Mouse (Mus musculus) cerebellum, adult 8-10 months (tissue): Measurements from ENCODE around the gene Rnf113a2.
A peak's percentile ranks its signal among the peaks of the same experiment; 100 is the strongest.

Experiments used
- DNase-seq: peaks from one replicate; pipeline ENCODE4 v3.0.0; 2022

Gene Rnf113a2

GRCm38 (mm10) chr12:84408819-84409507 lies 8.0 kb upstream of the Rnf113a2 start, which contains the start of the genes Entpd5 and Bbof1:
Entpd5 (minus strand) TSS chr12:84409029.
Bbof1 (plus strand) TSS chr12:84409071.
- peak; percentile 93 for DNase-seq

DNA sequence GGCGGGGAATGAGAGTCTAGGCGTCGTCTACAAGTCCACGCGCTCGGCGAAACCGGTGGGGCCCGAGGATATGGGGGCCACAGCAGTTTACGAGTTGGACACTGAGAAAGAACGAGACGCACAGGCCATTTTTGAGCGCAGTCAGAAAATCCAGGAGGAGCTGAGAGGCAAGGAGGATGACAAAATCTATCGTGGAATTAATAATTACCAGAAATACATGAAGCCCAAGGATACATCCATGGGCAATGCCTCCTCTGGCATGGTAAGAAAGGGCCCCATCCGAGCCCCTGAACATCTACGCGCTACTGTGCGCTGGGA lies 568 bp downstream of the Rnf113a2 start:
- no peak for DNase-seq

GRCm38 (mm10) chr12:84423990-84424389 lies 7.0 kb downstream of the Rnf113a2 start:
- DNase-seq: no peak

DNA sequence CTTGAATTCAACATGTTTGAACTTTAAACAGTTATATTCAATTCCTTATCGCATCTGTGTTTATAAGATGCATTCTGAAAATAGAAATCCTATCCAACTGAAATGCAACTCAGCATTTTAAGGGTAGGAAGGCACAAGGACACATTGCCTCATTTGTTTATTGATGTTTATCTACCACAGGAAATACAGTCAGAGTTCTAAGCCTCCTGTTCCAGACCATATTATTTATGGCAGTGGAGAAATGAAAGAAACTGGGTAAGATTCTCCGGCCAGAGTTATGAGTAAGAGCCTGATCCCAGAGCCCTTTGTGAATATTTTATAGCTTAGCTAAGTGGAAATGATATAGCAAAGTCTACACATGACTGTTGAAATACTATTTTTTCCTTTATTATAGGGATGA lies 12.8 kb downstream of the Rnf113a2 start:
- no peak for DNase-seq

DNA sequence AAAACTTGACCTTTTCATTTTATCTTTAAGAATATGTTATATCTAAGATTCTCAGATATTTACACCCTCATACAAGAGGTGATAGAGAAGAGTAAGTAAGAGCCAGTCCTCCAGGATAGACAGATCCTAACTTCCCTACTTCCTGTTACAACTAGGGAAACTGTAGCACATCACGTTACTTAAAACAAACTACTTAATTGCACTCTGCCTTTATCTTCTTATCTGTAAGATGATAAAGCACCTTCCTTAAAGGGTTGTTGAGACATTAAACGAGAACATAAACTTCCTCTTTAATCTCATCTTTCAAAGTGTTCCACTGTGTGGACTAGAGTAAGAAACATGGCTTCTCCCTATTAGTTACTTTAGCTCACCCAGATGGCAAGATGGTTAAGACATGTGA lies 21.7 kb downstream of the Rnf113a2 start:
- DNase-seq: no peak

DNA sequence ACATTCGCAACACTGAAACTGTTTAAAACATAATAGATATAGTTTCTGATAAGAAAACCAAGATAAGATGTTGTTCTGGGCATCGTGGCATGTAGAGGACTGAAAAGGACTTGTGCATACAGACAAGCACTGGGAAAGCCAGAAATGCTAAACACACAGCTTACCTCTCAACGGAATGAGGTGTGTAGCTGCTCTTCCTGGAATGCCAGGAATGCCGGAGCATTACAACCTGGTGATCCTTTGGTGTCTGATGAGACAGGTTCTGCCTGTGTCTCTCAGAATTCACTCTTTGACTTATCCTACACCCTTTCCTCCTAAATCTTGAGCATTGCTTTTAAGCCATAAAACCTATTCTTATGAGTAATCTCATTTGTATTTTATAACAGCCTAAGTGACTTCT lies 25.5 kb downstream of the Rnf113a2 start:
- no peak for DNase-seq

GRCm38 (mm10) chr12:84447386-84447785 lies 30.4 kb downstream of the Rnf113a2 start:
- DNase-seq: no peak

GRCm38 (mm10) chr12:84448181-84448580 lies 31.2 kb downstream of the Rnf113a2 start:
- DNase-seq: no peak

DNA sequence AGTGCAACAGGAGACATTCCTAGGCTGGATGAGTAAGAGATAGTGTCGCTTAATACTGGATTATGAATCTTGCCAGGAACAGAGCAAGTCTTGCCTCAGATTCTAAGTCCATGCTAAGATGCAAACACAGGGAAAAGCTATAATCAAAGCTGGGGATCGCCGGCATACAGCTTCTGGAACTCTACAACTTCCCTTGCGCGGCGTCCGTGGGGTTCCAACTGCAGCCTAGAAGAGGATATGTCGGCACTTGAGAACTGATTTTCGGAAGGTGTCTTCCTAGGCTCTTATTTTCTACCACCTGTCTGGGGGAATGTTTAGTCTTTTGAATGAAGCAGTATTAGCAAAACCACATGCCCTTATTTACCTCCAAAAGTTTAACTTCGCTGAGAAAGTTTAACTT lies 32.9 kb downstream of the Rnf113a2 start:
- DNase-seq: no peak

DNA sequence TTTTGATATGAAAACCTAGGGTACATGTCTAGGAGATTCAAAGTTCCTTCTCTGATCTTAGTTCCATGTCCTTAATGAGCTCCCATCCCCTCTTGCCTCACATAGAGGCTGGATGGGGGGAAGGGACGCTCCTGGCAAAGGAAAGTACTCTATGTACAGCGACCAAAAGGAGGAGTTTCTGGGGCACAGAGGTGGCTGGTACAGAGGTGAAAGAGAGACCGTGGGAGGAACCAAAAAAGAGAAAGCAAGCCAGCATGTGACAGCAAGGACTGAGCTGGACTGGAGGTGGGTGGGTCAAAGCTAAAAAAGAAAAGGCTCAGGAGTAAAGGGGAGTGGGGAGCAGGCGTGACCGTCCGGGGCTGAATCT lies 33.3 kb downstream of the Rnf113a2 start:
- DNase-seq: no peak

DNA sequence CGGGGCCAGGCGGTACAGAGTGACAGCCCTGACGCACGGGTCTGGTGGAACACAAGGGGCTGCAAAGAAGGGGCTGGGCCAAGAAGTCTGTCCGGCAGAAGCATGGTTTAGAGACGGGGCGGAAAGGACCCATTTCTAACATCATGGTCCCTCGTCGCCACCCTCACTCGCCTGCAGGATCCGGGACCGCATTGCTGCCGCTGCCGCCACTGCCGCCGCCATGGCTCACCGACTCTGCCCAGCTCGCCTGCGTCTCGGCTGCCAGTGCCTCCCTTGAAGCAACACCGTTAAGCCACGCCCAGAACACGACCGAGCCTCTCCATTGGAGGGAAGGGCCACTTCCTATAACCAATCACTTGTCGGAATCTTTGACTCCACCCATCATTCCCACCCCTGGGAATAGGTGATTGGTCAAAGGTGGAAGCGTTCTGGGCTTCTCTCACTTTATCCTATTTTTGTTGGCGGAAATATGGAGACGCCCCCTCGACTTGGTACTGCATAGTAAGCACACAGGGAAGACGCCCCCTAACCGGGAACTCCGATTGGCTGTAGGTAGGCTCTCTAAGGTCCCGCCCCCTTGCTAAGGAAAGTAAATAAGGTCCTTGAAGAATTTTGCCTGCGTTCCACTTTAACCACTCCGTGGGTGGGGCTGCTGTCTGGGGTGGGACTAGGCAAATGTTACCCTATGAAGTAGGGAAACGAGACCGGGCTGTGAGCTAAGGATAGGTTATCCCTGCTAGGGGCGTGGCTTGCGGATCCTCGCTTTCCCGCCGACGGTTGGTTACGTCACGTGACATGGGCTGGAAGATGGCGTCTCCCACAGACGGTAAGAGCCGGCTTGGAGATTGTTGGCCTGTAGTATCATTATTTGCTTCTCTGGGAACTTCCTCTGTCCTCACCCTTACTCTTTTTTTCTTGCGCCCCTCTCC lies 34.0 kb downstream of the Rnf113a2 start, which contains the start of the genes Aldh6a1 and Lin52:
Gene Aldh6a1, minus strand, starts transcription at position 287 of the 929 bp plus-strand sequence.
Gene Lin52, plus strand, starts transcription at position 705 of the 929 bp plus-strand sequence.
- peak; percentile 94 for DNase-seq

DNA sequence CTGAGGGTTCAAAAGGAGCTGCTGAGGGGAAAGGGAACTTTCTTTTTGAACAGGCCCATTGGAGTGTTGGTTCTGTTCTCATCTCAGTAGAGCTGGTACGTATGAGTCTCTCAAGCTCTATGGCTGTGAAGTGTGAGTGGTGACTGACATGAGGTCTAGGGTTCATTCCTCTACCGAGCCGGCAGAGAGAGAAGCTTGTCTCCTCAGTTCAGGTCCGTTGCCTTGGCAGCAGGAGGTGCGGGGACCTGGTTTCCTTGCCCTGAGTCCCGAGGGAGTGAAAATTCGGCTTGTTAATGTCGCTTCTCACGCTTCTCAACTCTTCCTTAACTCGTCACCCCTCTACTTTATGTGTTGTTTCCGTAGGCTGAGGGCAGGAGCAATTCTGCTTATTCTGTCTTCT lies 34.8 kb downstream of the Rnf113a2 start:
- DNase-seq: no peak

DNA sequence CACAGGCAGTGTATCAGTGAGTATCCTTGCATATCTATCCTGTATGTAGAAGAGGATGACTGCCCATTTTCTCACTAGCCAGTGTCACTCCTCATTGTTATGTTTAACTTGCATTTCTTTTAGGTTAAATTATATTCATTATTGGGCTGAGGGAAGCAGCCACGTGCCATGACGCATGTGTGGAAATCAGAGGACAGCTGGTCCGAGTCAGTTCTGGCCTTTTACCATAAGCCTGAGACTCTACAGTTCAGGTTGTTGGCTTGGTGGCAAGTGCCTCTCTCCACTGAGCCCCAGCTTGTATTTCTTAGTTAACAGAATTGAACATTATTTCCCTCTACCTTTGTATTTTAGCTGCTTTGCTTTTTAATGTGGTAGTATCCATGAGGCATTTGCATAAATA lies 39.9 kb downstream of the Rnf113a2 start:
- DNase-seq: no peak

DNA sequence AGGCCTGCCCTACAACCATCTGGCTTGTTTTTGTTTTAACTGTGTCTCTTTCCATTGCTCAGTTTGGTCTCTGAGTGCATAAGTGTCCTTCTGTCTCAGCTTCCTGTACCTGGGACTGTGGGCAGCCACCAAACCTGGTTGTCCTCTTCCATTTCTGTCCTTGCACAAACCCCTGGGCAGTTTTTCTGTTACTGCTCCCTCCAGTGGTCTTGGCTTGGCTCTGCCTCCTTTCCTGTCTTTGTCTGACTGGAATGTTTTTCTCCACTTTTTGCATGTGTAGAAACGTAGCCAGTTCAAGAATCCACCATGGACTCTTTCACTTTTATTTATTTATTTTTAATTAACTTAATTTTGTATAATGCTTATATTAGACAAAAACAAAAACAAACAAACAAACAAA lies 42.8 kb downstream of the Rnf113a2 start:
- DNase-seq: no peak

GRCm38 (mm10) chr12:84461416-84461815 lies 44.4 kb downstream of the Rnf113a2 start:
- DNase-seq: no peak

- no peak for DNase-seq
Observed at GRCm38 (mm10) chr12:84462856-84463255, 45.9 kb downstream of the Rnf113a2 start.
